Mouse (Mus musculus) megakaryocyte, embryonic 14.5 days (primary cell): ENCODE results near the gene Txlnb.

ENCODE experiments used
- FLI1 ChIP-seq: IDR thresholded peaks from 2 replicates; pipeline ENCODE4 v1.6.1; 2012; ENCODE audit warnings: low read length, inconsistent platforms, mixed read lengths
- GATA1 ChIP-seq: IDR thresholded peaks from 3 replicates; pipeline ENCODE4 v1.6.1; 2012; ENCODE audit warnings: mixed read lengths, low read length, inconsistent platforms, borderline replicate concordance

DNA sequence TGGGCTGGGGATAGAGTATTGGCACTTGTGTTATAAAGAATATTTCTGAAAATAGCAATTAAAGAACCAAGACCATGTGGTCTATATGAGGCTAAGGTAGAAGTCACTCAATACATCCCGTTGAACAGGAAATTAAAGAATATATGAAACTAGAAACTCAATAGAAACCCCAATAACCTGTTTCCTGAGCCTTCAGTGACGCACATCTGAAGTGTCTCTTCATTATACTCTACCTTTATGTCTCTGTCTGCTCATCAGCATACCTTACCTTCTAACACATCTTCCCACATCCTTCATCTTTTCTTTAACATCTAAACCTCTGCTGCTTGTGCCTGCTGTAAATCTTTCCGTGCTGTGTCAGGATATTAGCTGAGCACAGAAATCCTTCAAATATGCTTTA is 84.0 kb downstream of the Txlnb start:
- TF ChIP-seq GATA1 (no peak), FLI1 (no peak)
